Mouse (Mus musculus) right cerebral cortex, postnatal 36 days (tissue): Measurements from ENCODE around the gene Pde6h.

Source experiments
- DNase-seq, 2 experiments: peaks; one replicate each; pipeline ENCODE4 v3.0.0; 2022; ENCODE audit warnings: low spot score in 2 of 2, mixed read lengths in 1 of 2

Pde6h gene

DNA sequence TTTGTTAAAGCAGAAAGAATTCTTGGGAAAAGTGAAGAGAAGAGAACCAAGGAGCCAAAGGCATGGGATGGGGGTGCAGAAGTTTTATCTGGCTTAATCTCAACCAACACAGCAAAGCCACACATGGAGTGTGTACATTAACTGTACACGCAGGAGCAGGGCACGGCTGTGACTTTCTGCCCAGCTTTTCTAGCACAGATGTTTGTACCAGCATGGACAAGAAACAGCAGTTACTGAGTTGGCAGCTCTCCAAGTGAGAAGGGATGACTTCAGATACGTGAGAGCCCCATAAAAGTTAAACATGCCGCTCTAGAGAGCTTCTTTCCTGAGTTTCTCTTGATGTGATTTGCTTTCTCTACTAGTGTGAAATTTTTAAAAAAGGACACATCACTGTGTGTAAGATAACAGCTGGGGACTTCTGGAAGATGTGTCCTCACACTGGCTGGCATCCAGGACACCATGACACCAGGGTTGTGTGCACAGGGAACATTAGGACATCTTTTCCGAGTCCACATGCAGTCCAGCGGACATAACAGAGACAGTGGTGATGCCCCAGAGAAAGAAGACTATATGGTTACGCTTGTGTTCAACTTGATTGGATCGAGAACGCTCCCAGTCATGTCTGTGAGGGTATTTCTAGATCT, 13.3 kb upstream of the Pde6h start:
- DNase-seq, result no peak

DNA sequence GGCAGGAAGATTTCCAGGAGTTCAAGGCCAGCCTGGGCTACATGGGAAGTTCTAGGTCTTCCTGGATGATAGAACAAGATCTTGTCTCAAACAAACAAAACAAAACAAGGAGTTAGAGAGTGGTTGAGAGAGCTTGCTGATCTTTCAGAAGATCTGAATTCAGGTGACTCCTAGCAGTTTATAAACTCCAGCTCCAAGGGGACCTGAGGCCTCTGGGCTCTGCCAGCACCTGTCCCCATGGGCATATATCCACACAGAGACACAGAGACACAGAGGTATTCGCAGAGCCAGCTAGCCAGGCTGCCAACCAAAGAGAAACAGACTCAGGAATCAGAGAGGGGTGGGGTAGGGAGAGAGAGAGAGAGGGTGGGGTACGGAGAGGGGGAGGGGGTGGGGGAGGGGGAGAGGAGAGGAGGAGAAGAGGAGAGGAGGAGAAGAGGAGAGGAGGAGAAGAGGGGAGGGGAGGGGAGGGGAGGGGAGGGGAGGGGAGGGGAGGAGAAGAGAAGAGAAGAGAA, 10.8 kb upstream of the Pde6h start:
- DNase-seq, result no peak

DNA sequence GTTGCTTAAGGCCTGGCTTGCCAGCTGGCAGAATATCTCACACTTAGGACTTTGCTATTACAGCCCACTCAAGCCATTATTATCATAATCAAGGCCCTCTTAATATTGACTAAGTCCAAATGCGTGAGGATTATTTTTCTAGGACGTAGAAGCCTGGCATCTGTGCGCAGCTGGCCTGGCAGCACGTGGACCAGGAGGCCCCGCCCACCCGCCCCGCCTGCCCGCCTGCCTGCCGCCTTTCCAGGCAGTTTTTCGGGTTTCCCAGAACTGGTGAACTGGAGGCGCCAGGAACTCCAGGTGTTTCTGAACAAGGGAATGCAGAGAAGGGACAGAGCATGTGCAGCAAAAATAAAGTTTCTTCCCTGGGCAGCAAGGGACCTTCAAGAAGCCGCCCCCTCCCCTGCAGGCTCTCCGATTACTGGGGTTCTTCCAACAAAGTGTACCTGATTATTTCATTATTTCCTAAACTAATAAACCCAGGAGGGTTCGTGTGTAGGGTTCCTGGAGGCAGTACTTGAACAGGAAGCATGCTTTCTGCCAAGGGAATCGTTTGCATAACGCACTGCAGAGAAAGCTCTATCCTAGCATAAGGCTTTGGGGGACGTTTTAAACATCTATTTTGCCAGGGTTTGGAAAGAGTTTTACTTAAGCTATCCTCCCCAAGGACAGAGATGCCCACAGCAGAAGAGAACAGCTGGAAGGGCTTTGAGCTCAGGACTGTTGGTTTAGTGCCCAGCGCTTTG, 10.1 kb upstream of the Pde6h start:
- no peak for DNase-seq

DNA sequence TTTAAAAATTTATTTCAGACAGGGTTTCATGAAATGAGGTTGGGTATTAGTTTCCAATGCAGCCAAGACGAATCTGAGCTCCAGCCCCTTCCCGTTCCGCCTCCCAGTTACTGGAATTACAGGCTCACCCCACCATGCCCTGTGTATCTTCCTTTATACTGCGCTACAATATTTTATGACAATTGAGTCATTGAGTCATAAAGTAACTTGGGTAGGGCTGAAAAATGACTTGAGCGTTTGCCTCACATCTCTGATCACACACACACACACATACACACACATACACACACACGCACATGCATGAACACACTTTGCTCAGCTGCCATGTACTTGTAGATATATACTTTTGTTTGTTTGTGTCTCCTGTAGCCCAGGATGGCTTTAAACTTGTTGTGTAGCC, 9.4 kb upstream of the Pde6h start:
- DNase-seq, result no peak

DNA sequence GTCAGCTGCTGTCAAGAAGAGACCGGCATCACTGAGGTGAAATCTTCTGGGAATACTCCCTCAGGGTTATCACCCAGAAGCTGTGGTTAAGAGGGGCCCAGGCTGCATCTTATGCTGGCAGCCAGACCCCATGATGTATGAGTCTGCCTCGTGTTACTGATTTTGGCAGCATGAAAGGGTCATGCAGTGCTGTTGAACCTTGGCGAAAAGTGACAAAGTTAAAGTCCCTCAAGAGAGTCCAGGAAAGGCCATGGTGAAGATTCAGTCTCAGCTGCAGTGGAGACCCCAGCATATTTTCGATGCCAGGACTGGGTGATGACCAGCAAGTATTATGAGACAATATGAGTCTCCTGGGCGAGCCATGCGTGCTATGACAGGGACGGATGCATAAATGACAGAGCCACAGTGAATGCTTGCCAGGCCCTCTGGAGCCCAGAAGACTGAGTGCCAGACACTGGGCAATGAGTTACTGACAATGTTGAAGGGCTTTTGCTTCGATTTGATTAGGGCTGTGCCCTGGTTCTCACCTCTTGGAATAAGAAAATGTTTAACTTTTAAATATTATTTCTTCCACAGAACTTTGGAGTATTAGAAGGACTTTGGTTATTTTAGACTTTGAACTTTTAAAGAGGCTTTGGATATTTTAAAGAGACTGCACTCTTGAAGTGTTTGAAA, 7.8 kb upstream of the Pde6h start:
- DNase-seq, result no peak

DNA sequence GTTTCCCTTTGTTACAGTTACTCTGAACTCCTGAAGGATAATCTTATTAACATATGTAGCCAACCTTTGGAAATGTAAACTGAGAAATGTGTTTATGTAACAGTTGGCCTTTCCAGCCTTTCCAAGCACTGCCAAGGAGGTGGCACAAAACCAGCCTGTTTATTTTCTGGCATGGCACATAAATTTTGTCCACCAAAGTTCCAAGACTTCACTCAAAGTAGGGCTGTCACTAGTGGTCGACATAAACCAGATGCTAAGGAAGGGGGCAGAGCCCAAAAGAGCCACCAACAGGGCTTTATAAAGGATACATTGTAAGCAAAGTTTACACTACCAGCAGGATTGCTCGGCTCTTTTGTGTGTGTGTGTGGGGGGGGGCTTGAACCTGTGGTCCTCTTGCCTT, 5.7 kb upstream of the Pde6h start:
- DNase-seq, result no peak

DNA sequence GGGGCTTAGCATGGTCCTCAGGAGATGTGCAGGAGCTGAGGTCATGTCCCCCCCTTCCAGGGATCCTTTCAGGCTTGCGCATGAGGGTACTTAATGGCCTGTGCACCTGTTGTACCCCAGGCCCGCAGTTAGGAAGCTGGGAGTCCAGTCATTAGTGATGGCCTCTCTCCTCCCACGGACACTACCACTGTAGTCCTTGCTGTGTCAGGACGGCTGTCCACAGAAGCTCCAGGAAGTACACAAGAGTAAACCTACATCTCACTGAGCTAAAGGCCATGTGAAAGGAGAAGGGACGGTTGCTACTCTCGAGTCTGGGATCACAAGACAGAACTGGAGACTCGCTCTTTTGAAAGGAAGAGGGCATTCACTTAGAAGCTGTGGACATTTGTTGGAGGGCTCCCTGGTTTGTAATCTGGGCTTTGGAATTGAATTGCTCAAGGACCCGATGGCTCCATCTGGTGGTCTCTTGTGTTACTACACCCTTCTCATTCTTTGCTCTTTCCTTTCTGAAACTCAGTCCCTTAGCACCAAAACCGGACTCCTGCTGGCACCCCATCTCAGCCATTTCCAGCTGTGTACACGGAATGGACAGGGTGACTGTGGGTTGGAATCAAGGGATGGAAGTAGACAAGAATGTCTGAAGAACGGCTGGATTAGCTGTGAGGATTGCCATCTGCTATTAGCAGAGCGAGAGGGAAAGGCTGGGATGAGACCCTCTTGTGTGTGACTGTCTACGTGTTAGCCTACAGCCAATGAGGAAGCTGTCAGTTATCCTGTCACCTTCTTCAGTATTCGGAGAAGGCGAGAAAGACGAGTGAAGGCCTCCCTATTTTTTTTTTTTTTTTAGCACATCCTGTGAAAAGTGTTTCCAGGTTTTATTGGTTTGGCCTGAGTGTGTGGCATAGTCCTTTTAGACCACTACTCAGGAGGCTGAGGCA, 3.0 kb upstream of the Pde6h start:
- peak; percentile 50 to 66 for DNase-seq

DNA sequence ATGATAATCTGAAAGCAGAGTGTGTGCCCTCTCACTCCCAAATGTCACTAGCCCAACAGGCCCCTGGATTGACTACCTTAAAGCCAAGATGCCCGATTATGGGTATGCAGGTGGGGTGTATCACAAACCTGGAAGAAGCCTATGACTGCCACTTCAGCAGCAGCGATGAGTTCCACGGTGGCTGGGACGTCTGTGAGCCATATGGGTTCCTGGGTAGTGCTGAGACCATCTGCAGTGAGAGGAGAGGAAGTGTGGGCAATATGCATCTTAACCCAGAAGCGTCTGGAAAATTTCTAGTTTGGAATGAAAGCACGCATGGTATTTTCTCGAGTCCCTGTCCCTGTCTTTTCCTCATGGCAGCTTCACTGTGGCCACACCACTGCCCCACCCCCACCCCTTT, 2.0 kb upstream of the Pde6h start:
- peak in 1 of 2 experiments; percentile 22 for DNase-seq

DNA sequence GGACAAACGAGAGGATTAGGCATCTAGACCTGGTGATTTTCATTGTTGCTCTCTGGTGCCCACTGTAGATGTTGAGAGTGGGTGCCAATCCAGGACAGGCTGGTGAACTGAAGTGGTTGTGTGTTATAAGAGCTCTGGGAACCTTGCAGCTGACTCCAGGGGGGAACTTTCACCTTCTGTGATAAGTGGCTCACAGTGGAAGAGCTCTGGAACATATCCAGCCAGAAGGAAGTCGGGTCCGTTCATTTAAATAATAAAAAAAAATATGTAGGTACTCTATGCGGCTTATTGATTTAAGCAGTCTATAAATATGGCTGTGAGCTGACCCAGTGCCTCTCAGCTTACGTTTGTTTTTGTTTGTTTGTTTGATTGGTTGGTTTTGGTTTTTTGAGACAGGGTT, 1.6 kb upstream of the Pde6h start, which contains the start of gene Erp27:
Gene Erp27 (minus strand): TSS at position 101 of the 400 bp plus-strand sequence.
- no peak for DNase-seq

DNA sequence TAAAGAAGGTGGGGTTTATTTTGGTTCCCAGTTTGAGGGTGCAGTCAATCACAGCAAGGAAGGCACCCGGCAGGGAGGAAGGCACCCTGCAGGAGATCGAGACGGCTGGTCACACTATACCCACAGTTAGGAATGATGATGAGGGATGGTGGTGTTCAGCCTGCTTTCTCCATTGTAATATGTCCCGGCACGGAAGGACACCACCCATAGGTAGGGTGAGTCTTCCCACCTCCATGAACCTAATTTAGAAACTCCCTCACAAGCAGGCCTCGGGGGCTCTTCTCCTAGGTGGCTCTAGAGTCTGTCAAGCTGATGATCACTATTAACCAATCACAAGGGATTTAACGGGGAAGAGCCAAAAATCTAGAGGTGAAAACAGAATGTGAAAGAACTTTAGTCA, 761 bp upstream of the Pde6h start:
- no peak for DNase-seq

DNA sequence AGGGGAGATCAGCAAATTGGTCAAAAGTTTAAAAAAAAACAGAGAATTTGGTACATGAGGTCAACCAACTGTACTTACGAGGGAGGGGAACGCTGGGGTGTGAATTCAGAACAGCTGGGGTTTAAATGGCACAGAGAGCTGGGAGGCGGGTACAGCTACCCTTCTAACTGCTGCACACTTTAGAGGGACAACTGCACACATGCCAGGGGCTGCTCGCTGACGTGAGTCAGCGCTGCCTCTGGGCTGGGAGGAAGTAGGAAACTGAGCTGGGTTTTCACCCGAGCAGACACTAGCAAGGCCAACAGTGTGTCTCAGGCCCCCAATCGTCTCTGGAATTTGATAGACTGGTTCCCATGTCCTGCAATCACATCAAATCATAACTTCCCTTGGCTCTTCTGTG, 1.4 kb downstream of the Pde6h start:
- DNase-seq, result no peak

DNA sequence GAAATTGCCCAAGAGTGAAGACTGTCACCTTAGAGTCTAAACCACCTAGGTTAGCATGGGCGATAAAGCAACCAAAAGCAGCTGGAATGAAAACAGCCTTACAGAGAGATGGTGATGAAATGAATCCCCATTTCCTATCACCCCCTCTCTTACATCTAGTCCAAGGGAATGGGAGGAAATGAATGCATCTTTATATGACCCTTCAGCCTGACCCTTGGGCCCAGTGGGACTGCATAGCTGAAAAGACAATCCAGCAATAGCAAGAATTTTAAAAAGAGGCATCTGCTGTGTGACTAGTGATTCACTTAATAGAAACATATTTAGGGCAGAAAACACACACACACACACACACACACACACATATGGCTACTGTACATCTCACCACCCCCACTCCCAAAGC, 4.0 kb downstream of the Pde6h start:
- no peak for DNase-seq

DNA sequence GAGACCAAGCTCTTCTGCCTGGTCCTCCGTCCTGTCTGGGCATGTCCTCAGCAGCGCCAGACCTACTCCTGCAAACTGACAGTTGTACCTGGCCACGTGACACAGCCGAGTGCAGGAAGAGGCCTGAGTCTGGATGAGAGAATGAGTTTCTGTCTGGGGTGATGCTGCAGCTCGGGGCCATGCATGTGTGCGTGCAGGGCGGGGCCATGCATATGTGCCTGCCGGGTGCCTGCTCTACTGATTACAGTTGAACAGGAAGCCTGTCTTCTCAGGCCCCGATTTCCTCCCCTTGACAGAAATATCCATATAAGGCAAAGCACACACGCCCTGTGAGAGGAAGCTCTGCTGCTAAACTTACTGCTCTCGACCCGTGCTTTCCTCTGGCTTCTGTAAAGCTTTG, 7.0 kb downstream of the Pde6h start:
- DNase-seq, result no peak

DNA sequence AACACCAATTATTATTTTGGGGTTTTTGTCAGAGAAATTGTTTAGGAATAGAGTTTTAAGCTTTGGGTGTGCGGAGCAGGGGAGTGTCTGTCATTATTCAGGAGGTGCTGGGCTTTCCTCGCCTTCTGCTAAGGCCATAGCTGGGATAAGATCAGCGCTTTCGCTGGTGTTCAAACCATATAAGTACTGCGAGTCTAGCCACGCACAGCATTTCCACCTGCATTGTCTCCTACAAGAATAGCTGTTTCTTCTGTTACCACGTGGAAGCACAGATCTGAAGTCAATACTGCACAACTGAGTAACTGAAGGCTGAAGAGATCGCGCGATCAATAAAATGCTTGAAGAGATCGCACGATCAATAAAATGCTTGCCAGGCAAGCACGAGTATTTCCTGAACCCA, 7.6 kb downstream of the Pde6h start:
- no peak for DNase-seq

DNA sequence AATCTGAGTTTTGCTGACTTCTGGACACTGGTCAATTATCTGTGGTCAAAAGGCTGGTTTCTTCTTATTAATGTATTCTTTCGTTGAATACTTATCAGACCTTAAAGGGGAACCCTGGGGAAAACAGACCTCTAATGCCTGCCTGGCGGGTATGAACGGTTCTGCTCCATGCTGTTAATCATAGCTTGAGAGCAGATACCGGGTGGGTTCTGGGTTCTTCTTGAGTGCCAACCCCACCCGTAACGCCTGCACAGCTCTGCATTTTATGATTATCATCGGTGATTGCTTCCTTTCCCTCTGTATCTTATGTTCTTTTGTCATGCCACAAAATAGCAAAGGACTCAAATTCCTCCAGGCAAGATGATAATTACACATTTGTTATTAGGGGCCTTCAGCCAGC, 10.4 kb downstream of the Pde6h start:
- DNase-seq, result no peak

DNA sequence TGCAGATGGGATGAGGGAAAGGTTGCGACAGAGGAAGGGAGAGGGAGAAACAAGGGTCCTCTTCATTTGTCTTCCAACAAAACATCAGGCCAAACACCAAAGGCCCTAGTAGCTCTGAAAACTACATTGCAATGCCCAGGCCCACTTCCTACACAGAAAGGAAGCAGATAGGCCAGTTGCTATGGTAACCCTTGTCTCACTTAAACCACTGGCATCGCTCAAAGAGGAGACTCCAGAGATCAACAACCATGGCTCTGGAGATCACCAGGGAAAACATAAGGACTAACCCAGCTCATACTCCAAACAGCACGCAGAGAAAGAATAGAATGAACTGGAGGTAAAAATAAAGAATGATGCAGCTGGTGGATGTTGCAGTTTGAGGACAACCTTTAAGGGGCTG, 11.6 kb downstream of the Pde6h start:
- no peak for DNase-seq

DNA sequence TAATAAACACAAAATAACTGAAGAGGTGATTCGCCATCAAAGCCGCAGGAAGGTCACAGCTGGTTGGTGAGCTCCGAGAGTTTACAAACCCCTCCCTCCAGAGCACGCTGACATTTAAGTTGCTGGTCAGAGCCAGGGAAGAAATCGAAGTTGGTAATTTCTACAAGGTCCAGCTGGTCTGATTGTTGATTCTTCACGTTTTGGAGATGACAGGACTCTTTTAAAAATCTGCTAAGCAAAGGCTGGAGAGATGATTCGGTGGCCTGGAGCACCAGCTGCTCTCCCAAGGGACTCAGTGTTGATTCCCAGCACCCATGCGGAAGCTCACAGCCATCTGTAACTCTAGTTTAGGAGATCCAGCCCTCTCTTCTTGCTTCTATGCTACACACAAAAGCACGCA, 12.7 kb downstream of the Pde6h start:
- DNase-seq, result no peak

DNA sequence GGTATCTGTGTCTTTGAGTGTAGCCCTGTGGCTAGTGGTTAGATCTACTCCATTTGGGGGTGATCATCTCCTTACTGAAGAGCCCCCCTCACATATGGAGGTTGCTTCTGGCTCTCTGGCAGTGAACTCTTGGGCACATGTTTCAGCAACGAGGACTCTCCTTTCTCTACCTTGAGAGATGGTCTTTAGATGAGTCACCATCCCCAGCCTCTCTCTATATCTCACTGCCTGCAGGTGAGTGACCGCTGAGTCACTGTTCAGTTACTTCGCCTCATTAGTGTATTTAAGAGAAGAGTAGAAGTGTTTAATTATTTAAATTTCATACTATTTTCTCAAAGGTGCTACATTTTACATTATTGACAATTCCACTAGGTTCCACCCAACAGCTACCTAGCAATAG, 13.5 kb downstream of the Pde6h start:
- no peak for DNase-seq

DNA sequence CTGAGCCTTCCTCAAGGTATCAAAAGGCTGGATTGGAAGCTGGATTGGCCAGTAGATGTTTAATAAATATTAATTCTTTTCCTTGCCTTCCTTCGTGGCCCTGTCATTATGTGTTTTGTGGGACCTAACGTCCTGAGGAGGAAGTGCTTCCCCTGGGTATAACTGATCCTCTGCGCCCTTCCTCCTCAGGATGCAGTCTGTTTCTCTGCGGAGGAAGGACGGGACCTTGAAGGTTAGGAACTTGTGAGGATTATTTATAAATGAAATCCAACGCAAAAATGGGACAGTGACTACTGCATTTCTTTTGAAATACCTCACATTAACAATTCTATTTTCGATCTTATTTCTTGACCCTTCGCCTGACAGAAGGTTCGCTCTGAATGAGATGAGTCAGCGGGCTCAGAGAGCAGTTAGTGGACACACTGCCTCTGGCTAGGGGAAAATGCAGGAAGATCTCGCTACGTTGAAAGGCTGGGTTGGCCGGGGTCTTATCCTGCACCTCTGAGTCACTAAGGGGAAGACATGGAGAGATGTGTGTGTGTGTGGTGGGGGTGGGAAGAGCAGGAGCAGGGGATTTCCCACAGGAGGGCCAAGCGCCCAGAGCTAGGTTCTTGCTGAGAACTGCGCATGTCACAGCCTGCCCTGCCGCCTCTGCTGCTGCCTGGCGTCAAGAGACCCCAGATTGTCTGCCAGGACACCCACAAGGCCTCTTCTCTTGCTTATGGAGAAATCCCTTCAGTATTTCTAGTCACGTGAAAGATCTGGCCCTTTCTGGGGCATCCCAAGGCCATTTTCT, 14.9 kb downstream of the Pde6h start:
- DNase-seq, result no peak

DNA sequence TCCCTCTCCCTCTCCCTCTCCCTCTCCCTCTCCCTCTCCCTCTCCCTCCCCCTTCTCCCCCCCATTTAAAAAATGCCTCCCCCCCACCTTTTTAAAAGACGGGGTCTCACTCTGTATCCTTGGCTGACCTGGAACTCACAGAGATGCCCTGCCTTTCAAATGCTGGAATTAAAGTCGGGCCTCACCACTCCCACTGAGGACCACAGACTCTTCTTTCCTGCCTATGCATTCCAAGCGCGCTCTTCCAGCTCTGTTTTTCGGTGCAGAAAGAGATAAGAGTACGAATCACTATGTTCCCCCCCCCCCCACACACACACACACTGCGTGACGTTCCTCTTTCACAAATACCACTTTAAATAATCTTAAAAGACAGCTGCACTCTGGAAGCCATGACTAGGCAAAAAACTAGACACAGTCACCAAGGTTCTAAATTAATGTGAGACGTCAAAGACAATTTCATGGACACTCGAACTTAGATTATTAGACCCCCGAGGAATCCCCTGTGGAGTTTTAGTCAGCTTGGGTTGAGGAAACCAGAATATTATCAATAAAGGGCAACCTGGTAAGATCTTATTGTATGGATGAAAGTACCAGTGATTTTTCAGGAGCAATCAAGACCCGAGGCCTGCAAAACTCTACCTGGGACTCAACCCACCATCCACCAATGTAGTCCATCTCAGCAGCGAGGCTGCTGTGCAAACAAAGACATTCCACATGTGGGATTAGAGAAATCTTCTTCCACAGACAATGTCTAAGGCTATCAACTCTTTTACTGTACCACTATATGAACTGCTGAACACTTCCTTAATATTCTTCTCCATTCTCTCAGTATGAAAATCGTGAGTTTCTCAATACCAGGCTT, 15.9 kb downstream of the Pde6h start:
- no peak for DNase-seq
